Mouse (Mus musculus) kidney, adult 8-10 months (tissue): ENCODE results near the gene Mc1r.
"Not testable (repeated sequence)": the region's sequence is repeated elsewhere in the genome, so short reads cannot be mapped to it uniquely, and the experiment has no call there.

Experiments used
- DNase-seq, 2 experiments: peaks; one replicate each; pipeline ENCODE4 v3.0.0; 2022

Mc1r gene

DNA sequence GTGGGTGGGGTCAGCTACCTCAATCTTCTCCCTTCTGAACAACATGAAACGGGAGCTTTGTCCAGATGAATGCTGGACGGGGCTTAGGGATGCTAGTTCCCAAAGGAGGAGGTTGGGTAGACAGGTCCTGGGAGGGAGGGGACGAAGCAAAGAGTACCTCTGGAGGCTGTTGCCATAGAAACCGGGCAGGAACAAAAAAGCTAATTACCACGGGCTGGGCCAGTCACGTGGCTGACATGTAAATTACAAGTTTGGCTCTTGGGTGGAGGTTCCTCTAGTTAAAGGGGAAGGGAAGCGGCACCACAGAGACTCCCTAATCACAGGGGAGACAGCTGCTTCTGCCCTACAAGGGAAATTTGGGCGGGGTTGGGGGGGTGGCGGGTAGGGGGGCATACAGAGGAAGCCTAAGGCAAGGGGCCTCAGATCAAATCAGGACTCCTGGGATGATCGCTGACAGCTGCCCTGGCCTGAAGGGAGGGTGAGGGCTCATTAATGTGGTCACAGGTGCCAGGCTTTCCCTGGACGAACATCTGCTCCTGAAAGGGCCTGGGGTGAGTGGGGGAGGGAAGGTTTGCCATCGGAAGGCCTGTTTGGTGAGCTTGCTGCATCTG, 5.8 kb downstream of the Mc1r start:
- DNase-seq, result no peak

DNA sequence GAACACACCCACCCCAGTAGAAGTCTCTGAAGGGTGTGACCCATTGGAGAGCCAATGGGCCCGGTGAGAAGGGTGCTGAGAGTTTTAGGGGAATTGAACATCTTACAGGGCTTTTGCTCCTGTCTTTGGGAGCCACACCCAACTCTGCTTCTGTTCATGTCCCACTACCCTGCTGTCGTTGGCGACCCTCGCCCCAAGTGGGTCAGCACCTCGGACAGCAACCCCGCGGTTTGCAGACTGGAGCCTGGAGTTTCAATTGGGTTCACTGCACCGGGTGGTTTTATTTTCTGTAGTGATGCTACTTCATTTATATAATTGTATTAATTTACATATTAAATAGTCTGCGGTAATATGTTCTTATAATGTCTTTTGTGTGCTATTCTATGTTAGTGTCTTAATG, 7.3 kb downstream of the Mc1r start:
- DNase-seq, result no peak

DNA sequence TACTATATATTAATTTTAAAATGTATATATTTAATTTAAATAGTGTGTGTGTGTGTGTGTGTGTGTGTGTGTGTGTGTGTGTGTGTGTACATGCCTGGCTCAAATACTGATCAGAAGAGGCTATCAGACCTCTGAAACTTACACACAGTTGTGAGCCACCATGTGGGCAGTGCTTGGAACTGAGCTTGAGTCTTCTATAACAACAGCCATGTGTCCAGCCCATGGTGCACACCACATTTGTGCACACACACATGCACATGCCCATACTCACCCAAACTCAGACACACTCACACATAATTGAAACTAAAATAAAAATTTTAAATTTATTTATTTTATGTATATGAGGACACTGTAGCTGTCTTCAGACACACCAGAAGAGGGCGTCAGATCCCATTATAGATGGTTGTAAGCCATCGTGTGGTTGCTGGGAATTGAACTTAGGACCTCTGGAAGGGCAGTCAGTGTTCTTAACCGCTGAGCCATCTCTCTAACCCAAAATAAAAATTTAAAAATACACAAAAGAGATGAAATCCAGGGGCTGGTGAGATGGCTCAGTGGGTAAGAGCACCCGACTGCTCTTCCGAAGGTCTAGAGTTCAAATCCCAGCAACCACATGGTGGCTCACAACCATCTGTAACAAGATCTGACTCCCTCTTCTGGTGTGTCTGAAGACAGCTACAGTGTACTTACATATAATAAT, 8.2 kb downstream of the Mc1r start:
- DNase-seq, result not testable (repeated sequence)

DNA sequence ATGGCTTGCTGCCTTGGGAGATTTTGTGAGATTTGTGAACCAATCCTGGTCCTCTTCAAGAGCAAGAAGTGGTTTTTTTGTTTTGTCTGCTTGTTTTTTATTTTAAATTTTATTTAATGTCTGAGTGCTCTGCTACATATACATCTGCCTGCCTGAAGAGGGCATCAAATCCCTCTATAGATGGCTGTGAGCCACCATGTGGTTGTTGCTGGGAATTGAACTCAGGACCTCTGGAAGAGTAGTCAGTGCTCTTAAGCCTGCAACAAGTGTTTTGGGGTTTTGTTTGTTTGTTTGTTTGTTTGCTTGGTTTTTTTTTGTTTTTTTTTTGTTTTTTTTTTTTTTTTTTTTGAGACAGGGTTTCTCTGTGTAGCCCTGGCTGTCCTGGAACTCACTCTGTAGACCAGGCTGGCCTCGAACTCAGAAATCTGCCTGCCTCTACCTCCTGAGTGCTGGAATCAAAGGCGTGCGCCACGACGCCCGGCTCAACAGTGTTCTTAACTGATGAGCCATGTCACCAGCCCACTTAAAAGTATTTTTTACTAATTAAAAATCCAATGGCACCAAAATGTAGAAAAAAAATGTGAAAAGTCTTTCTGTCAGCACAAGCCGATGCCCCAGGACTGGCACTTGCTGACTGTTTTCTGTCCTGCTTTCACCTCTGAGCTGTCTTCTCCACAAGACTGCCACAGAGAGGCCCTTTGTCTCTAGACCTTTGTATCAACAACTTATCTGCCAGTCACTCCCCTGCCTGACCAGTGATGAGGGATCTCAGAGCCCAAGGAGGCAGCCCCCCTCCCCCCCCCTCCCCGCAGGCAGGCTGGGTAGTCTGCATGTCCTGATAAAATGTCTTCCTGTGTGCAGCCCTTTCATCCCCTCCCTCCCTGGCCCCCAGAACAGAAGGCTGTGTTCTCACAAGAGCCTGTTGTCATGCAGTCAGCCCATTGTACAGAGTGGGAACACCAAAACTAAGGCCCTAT, 9.3 kb downstream of the Mc1r start:
- DNase-seq, result no peak

DNA sequence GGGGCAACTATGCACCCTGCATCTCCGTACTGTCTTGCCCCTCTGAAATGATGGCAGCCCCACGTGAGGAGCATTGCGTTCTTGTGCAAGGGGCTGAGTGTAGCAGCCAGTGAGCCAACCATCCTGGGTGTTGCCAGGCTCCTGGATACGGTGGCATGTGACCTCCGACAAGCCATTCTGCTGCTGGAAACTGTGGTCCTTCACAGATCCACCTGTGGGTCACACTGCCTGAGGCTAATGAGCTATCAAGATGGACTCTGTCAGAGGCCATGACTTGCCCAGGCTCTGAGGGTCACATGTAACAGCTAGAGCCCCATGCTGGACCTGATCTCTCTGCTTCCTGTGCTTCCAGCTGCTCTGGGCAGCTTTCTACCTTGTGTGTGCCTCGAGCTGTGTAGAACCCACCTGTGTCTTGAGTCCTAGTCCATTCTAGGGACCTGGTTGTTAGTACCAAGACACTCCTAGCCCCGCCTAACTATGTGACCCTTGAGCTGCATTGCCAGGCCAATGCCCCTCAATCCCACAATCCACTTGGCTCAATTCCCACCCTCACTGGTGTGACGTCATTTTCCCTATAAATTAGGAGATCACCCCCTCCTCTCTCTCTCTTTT, 10.1 kb downstream of the Mc1r start:
- DNase-seq, result no peak

DNA sequence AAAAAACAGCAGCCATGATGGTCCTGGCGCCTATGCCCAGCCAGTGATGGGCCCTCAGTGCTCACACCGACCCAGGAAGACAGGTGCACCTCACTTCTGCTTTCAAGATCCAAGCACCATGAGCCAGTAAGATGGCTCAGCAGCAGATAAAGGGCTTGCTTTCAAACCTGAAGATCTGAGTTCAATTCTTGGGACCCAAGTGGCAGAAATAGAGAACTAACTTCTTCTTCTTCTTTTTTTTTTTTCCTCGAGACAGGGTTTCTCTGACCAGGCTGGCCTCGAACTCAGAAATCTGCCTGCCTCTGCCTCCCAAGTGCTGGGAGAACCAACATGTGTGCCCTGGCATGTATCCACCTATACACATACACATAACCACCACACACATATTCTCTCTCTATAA, 12.8 kb downstream of the Mc1r start:
- DNase-seq, result no peak

DNA sequence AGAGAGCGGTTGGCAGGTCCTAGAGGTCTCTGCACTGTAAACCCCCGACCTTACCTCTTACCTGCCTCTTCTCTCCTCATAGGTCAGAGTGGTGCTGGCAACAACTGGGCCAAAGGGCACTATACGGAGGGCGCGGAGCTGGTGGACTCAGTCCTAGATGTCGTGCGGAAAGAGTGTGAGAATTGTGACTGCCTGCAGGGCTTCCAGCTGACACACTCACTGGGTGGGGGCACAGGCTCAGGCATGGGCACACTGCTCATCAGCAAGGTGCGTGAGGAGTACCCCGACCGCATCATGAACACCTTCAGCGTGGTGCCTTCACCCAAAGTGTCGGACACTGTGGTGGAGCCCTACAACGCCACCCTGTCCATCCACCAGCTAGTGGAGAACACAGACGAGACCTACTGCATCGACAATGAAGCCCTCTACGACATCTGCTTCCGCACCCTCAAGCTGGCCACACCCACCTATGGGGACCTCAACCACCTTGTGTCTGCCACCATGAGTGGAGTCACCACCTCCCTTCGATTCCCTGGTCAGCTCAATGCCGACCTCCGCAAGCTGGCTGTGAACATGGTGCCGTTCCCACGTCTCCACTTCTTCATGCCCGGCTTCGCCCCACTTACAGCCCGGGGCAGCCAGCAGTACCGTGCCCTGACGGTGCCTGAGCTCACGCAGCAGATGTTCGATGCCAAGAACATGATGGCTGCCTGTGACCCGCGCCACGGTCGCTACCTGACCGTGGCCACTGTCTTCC, 13.8 kb downstream of the Mc1r start:
- DNase-seq, result no peak

DNA sequence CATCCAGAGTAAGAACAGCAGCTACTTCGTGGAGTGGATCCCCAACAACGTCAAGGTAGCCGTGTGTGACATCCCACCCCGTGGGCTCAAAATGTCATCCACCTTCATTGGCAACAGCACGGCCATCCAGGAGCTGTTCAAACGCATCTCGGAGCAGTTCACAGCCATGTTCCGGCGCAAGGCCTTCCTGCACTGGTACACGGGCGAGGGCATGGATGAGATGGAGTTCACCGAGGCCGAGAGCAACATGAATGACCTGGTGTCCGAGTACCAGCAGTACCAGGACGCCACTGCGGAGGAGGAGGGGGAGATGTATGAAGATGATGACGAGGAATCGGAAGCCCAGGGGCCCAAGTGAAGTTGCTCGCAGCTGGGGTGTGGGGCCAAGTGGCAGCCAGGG, 14.4 kb downstream of the Mc1r start:
- no peak for DNase-seq

DNA sequence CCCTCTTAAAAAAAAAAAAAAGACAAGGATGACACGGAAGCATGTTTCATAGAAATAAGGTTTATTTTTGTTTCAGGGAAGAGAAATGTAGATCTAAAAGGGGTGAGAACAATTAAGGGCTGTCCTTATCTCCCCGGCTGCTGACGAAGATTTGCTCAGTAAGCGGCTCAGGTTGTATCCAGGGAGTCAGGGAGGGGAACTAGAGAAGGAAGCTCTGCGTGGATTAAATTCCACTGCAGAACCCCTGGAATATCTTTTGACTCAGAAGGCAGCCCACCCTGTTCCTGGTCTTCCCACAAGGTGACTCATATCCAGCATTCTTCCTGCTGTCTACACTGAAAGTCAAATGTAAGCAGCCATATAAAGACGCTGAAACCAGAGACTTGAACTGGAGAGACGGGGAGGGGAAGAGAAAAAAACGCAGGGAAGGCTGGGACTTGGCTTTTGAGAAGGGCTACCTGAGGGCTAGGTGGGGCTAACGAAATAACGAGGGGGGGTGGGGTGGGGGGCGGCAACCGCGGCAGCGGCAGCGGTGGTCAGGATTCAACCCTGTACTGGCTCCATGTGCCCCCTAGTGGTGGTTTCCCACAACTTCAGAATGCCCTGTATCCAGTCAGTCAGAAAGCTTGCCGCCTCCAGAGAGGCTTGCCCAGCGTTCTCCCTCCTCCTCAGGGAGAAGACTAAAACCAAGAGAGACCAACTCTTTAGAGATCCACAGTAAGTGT, 15.3 kb downstream of the Mc1r start:
- DNase-seq, result peak; percentile 71 to 84

DNA sequence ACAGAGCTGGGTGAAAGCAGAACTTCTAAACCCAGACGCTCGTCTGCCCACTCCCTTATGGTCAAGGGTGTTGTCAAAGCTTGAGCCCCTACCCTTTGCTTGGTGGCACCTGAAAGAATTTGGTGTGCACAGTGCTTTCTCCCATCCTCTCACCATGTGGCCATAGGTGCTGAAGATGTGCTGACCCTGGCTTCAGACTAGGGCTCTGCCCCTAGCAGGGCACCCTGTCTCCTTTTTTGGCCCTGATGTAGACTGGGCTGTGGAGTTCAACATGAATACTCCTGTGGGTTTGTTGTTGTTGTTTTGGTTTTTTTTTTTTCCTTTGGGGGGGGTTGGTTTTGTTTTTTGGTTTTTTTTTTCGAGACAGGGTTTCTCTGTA, 15.9 kb downstream of the Mc1r start:
- no peak for DNase-seq

DNA sequence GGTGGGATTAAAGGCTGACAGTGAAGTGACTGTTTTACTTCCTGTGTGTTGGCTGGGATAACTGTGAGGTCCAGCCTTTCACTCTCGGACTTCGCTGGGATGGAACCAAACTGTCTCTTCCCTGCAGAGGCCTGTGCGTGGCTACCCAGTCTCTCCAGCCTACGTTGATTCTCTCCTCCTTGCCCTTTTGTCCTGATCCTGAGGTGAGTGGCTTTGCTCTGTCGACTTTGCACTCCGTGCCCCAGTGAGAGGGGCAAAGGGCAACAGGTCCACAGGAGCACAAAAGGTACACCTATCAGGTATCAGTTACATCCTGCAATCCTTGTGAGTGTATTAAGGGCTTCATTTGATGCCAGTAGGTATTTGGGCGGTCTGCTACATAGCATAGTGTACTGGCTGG, 16.5 kb downstream of the Mc1r start, which contains the start of gene Def8:
Gene Def8 (plus strand): TSS at position 87 of the 400 bp plus-strand sequence.
- peak; percentile 62 to 67 for DNase-seq

DNA sequence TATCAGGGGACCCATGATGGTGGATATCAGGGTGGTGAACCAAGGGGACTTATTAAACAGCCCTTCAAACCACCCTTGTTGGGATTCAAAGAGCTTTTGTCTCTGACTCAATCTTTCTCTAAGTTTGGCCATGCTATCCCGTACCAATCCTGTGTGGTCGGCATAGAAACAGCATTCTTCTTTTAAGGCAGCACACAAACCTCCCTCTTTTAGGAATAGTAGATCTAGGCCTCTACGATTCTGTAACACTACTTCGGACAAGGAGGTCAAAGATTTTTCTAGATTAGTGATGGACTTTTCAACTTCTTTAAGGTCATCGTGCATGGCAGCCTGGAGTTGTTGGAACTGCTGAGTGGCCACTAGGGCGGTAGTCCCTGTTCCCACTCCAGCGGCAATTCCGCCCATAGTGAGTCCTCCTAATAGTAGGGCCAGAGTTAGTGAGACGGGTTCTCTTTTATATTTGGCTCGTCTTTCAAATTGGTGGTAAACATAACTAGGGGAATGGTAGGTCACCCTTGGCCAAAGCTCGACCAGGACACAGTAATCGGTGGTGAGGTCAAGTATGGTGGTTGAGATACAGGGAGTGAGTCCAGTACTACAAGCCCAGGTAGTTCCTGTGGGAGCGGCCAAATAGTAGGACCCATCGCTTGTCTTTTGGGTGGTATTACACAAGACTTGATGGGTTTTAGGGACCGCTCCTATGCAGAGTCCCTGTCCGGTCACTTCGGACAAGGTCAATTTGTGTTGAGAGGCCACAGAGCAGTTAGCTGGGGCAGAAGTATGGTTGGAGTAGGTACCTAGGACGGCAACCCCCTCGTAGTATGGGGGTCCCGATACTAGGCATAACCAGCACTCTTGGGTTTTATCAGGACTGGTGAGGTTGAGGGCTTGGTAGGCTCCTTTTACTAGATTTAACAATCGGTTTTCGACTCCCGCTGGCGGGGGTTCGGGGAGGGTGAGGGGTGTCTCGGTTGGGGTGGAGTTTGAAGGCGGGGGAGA, 19.9 kb downstream of the Mc1r start:
- DNase-seq, result no peak

DNA sequence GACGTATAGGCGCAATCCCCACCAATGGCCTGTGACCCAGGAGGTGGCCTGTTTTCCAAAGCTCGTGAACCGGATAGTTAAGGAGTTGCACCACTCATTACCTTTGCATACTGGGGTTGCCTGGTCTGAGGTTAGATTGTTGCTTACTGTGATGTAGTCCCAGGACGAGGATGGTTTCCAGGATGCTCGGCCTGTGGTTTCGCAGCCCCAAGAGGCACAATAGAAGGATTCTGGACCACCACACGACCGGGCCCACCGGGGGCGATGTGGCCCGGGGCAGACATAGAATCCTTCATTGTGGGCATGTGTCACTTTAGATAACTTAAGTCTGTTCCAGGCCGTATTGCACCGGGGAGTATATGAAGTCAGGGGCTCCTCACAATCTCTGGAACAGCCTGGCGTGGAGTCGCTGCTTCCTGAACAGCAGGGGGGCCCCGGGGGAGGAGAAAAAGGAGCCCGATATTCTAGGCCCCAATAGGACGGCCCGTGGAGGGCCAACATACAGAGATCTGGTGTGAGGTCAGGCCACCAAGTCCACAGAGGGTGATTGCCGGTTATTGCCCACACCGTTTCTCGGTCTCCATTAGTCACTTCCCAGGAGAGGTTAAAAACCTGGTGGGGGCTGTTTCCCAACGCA, 20.9 kb downstream of the Mc1r start:
- no peak for DNase-seq

DNA sequence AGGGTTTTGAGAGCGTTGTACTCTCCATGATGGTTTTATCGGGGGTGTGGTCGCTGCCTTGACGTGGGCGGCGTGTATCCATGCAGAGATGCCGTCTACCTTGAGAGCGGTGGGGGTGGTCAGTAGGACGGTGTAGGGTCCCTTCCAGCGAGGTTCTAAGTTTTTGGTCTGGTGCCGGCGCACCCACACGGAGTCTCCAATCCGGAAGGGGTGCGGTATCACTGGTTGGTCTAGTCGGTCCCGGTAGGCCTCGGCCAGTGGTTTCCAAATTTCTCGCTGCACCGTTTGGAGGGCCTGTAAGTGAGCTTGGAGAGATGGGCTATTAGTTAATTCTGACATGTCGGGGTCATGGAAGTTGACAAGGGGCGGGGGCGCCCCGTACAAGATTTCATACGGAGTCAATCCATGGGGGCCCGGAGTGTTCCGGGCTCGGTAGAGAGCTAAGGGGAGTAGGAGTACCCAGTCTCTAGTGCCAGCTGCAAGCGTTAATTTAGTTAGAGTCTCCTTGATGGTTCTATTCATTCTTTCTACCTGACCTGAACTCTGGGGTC, 21.5 kb downstream of the Mc1r start:
- DNase-seq, result no peak

DNA sequence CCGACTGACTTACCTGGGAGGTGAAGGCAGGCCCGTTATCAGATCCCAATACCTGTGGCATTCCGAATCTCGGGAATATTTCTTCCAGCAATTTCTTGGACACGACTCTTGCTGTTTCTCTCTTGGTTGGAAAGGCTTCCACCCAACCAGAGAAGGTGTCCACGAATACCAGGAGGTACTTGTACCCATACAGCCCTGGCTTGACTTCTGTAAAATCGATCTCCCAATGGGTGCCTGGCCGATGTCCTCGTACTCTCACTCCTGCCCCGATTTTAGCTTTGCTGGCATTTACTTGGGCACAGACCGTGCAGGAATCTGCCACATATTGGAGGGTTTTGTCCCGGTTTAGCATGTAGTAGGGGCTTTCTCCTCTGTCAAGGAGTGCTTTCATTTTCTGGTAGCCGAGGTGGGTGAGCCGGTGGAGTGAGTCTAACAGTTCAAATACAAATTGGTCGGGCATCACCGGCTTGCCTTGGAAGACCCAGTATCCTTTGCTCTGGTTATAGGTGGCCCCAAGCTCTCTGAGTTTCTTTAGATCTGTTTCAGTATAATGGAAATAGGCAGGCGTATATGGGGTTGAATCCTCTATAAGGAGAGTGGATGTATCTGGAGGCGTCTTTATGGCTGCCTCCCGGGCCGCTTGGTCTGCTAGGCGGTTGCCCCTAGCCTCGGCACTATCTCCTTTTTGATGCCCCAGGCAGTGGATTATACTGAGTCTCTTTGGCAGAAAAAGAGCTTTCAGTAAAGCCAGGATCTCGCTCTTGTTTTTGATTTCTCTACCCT, 22.2 kb downstream of the Mc1r start:
- DNase-seq, result no peak

DNA sequence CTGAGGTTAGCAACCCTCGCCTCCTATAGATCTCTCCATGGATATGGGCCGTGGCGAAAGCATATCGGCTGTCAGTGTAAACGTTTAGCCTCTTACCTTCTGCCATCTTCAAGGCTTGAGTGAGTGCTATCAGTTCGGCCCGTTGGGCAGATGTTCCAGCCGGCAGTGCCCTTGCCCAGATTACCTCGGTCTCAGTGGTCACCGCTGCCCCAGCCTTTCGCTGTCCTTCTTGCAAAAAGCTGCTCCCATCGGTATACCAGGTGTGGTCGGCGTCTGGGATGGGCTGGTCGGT, 22.8 kb downstream of the Mc1r start:
- DNase-seq, result not testable (repeated sequence)

DNA sequence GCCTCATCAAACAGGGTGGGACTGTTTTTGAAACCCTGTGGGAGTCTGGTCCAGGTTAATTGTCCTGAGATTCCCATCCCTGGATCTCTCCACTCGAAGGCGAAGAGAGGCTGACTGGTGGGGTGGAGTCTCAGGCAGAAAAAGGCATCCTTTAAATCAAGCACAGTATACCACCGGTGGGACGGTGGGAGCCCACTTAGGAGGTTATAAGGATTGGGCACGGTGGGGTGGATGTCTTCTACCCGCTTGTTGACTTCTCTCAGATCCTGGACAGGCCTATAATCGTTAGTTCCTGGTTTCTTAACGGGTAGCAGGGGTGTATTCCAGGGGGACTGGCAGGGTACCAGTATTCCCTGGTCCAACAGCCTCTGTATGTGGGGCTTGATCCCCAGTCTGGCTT, 24.0 kb downstream of the Mc1r start:
- not testable (repeated sequence) for DNase-seq

DNA sequence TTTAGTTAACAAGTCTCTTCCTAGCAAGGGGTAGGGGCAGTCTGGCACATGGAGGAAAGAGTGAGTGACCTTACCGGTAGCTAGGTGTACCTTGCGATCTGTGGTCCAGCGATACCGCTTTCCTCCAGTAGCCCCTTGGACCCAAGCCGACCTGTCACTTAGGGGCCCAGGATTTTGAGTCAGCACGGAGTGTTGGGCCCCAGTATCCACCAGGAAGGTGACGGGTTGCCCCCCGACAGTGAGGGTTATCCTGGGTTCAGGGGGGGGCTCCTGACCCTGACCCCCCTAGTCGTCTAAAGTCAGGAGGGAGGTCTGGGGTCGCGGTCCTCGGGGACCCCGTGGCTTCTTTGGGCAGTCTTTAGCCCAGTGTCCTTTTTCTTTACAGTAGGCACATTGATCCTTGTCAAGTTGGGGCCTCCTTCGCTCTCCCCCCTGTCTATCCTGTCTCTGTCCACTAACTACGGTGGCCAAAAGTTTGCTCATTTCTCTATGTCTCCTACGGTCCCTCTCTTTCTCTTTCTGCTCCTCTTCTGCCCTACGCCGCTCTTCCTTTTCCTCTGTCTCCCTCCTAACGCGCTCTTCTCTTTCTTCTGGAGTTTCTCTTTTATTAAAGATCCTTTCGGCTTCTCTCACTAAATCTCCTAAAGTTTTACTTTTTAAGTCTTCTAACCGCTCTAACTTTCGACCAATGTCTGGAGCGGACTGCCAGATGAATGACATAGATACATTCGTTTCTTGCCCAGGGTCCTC, 24.9 kb downstream of the Mc1r start:
- DNase-seq, result no peak
